Mouse (Mus musculus) lung, postnatal 0 days (tissue): ENCODE measurements around the gene Pced1b.

Experiments used
- CTCF ChIP-seq: IDR thresholded peaks from 2 replicates; pipeline ENCODE4 v1.5.1; 2016; ENCODE audit warnings: antibody characterized with exemption, mild to moderate bottlenecking
- EP300 ChIP-seq: IDR thresholded peaks from 2 replicates; pipeline ENCODE4 v1.6.1; 2016; ENCODE audit warnings: antibody characterized with exemption, mild to moderate bottlenecking, control low read depth

DNA sequence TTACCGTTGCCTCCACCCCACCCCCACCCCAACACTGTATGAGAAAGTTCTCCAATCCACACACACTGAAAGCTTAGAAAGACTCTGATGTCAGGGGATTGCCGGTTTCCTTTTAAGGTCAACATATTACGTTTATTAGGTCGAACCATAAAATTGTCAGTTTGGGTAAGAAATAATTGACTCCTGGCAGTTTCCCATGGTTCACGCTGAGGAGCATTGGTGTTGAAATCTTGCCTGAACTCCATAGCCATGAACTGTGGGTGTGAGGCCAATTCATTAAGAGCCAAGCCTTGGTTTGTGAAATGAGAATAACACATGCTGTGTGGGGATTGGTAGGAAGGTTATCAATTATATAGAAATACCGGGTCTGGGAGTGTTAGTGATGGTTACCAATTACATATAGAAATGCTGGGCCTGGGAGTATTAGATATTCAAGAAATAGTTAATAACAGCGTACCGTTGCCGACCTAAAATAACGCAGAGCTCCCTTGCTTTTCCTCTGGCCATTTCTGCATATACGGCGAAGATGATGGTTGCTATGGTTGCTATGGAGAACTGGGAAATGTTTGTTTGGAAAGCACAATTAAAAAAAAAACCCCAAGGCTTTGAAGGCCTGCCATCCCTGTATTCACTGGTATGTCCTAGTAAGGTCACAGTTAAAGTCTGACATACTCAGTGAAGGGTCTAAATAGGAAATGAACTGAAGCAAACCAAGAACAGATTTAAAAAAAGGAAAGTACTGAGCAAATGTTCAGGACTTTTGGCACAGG lies 28.9 kb downstream of the Pced1b start:
- TF ChIP-seq EP300 (no peak), CTCF (no peak)
